Mouse (Mus musculus): ENCODE data around the gene Mcu. TPM values are rescaled to one million over a fixed set of nuclear protein-coding genes. Genes with fewer than 3 reads are reported as not detected.

Gene Mcu
- polyA plus RNA-seq (2015; fragmentation: Nextera tagmentation; extraction: Ambion mirVana), result 83.1 and 98.8 TPM in 2 replicates

GRCm38 (mm10) chr10:59616522-59616921 is at the start of gene Mcu:
Gene Mcu (minus strand): TSS chr10:59616692.

GRCm38 (mm10) chr10:59615981-59616520 is 441 bp downstream of the Mcu start, which contains the start of gene Gm10322:
Gene Gm10322 (plus strand): TSS chr10:59616063.

GRCm38 (mm10) chr10:59441735-59442134 is 174.8 kb downstream of the Mcu start, which contains the start of gene Oit3:
Gene Oit3 (minus strand): TSS chr10:59441778.

GRCm38 (mm10) chr10:59402899-59403792 is 213.3 kb downstream of the Mcu start, which contains the start of gene Pla2g12b:
Gene Pla2g12b (plus strand): TSS chr10:59403660.

Other genes with a start within 250 kb of the Mcu start
- gene Gm10273, start 221.1 kb downstream of the Mcu start, polyA plus RNA-seq (2015; fragmentation: Nextera tagmentation; extraction: Ambion mirVana), result 11.4 TPM in 1 of 2 replicates, not detected in the other
- gene Pla2g12b, start 213.0 kb downstream of the Mcu start, polyA plus RNA-seq (2015; fragmentation: Nextera tagmentation; extraction: Ambion mirVana), result 0.23 and 0.62 TPM in 2 replicates
- 0.46 and 0.73 TPM in 2 replicates for gene Oit3, start 174.9 kb downstream of the Mcu start, polyA plus RNA-seq (2015; fragmentation: Nextera tagmentation; extraction: Ambion mirVana)
- gene Gm10322, start 629 bp downstream of the Mcu start, polyA plus RNA-seq (2015; fragmentation: Nextera tagmentation; extraction: Ambion mirVana), result not detected in 2 replicates
- 59.2 and 62.7 TPM in 2 replicates for gene Micu1, start 85.8 kb upstream of the Mcu start, polyA plus RNA-seq (2015; fragmentation: Nextera tagmentation; extraction: Ambion mirVana)